Mouse (Mus musculus): ENCODE results near the gene Btbd35f16.
"Not testable (repeated sequence)": the region's sequence is repeated elsewhere in the genome, so short reads cannot be mapped to it uniquely, and the experiment has no call there.

Gene Btbd35f16

GRCm38 (mm10) chrX:3956902-3957301 is at the start of gene Btbd35f16:
TSS of gene Btbd35f16 (minus strand) at chrX:3957002.
- DNase-seq, result not testable (repeated sequence)

All from lung, postnatal 14 days (tissue).